Mouse (Mus musculus) adrenal gland, adult 8-10 months (tissue): Measurements from ENCODE around the gene Dcps. TPM values are rescaled to one million over a fixed set of nuclear protein-coding genes. Genes with fewer than 3 reads are reported as not detected.

Experiments used
- DNase-seq: peaks from one replicate; pipeline ENCODE4 v3.0.0; 2022
- total RNA-seq, 4 experiments: library from RNA; stranded (reverse); gene quantifications; 2 replicates each; pipeline ENCODE4 v1.2.4; 2022

Dcps gene
- total RNA-seq, 4 experiments from 2014 or later = 23.6 to 34.1 (median 29.9) TPM

DNA sequence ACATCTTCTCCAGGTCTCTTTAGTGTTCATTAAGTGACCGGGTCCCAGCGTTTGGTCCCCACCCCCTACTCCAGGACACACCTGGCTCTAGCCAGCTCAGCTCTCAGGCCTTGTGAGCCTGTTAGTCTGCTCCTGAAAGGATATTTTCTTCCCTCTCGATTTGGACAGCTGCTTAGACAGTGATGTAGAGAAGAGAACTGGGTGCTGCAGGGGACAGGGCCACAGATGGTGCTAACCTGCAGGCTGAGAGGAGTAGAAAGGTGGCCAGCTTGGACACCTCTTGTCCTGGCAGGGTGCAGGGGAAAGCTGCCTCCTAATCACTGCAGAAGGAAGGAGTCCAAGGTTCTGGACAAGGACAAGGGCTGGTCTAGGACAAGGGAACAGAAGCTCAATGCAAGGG, 67.8 kb downstream of the Dcps start:
- no peak for DNase-seq

DNA sequence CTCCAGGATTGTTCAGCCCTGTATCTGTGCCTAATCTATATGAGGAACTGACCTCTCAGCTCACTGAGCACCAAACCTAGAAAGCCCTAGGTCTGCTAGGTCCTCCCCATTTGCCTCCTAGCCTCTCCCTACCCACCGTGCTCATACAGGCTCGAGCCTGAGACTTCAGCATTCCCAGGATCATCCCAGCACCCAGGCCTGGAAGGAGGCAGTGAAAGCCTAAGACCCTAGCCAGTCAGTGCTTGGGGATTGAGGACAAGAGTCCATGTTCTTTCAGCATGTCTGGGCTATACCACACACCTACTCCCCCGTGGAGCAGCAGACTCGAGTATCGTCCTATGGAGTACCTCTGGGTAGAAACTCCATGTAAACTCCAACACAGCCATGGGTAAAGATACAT, 68.5 kb downstream of the Dcps start:
- no peak for DNase-seq

DNA sequence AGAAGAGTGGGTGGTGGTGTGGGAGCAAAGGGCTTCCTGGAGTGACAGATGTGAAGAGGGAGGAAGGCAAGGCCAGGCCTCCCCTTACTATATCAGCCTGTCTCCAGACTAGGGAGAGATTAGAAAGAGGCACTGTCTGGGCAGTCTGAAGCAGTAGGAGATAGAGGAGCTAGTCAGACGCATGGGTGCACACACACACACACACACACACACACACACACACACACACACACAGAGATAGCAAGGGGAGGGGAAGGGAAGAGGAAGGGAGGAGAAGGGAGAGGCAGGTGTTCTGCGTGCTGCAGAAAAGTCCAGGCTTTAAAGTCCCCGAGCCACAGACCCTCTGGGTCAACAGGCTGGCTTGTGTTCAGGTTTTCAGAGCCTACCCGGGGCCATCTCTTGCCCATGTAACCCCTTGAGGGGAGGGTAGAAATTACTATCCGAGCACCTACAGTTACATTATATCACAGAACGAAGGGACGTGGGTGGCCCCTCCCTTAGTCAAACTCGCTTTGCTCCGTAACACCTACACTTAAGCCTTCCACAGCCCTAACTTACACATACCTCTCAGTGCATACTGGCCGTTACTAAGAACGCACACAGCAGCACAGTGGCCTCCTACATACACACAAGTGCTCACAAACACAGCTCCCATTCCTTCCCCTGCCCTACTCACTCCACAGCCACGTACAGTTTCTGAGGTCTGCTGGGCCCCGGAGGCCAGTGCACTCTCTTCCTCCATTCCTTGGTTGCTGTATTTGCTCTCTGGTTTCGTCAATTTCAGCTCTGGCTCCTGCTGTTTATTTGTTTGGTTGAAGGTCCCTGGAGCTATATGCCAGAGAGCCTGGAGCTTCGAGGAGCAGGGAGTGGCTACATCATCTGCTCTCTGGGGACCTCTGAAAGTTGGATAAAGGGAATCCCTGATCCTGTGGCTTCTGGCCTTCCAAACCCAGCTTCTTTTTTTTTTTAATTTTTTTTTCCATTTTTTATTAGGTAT, 69.7 kb downstream of the Dcps start:
- no peak for DNase-seq

DNA sequence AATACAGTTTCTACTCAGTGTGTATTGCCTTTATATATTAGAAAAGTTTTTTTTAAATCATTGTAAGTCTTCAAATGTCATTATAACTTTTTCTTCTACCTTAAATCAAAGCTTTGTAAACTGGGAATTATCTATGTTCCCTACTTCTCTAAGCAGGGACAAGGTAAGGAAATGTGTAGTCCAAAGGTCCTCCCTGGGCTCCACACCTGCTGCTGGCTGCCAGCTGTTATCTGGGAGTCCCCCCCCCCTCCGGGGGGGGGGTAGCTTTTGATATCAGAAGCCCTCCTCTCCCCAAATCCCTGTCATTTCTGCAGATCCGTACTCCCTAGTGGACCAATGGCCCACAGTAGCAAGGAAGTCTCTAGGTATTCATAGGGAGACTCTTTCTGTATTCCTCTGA, 70.4 kb downstream of the Dcps start:
- DNase-seq = no peak

DNA sequence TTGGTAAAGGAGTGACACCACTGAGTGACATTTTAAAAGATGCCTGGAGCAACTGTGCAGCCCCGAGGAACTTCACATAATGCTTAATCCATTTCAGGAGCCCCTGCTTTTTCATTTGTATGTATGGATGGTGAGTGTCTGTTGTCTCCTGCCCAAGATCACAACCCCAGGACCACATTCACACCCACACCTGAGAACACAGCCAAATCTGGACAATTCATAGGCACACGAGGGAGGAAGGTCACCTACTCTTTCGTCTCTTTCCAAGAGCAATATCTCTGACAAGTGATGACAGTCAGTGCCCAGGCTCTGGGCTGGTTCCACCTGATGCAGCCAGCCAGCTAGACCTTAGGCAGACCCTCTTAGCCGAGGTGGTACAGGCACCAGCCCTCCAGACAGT, 71.2 kb downstream of the Dcps start:
- DNase-seq = no peak

DNA sequence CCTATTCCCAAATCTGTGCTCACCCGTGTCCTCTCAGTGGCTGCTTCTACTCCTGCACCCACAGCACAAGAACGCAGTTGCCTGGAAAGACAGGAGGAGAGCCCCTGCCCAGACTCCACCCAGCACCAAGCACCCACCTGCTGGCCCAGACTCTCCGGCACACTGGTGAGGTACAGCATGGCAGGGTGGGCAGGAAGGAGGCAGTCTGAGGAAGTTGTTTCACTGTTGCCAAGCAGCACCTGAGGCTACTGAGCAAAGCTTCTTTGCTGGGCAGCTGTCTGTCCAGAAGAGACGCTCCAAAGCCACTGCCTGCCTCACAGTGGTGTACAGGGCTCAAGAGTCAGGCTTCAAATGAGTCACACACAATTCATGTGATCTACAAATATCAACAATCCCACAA, 77.1 kb downstream of the Dcps start:
- DNase-seq = no peak

DNA sequence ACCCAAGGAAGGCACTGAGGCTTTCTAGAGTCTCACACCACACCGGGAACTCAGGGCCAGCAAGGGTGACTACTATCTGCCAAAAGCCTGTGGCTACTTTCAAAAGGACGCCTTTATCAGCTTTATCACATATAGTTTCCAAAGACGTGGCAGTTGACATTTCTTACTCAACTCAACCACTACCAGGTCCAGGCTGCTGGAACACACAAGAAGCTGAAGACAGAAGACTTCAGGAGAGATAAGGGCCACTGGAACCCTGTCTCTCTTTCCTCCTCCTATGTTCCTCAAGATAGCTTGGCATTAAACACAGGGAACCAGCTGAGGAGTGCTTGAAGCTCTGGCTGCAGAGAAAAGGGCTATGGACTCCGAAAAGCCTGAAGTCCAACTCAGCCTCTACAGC, 78.0 kb downstream of the Dcps start:
- no peak for DNase-seq

DNA sequence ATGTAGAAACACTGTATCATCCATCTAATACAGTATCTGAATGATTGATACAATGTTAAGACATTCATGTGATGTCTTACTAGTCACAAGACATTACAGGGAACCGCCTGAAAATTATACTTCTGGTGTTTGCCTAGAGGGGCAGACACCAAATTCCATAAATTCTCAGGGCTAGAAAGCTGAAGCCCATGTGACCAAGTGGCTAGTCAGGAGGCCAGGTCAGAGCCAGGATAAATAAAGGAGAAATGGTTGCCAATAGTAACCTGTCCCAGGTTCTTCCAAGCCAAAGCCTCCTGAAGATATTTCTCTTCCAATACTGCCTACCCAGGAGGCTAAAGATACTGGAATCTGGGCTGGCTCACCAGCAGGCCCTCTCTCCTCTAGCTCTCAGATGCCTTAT, 80.1 kb downstream of the Dcps start:
- no peak for DNase-seq

DNA sequence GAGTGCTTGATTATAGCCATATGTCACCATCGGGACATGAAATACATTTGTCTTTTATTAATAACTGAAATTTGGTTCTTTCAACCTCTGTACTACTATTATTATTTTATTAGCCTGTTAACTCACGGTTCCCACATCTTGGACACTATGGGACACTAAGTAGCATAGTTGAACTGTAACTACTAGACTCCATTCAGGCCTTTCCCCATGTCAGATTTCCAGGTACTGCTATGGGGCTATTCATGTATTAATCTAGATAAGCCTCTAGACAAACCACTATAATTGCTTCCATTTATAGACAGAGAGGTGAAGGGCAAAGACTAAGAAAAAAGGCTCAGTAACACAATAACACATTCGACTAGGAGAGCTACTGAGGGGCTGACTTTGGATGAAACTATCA, 82.5 kb downstream of the Dcps start:
- no peak for DNase-seq

DNA sequence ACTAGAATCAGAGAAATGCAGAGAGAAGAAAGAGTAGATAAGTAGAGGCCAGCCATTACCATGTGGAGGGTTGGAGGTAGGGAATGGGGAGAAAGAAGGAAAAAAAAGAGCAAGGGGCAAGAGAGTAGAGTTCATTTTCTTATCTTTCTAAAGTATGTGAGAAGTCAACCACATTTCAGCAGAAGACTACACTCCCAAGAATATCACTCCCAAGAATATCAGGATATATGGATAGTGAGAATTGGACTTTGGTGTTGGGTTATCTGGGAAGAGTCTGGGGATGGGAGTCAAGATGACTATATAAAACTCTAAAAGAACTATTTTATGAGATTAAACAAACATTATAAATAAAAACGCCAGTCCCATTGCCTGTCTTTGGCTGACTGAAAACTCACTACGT, 83.0 kb downstream of the Dcps start:
- DNase-seq = no peak

Other genes with a start within 250 kb of the Dcps start
- gene St3gal4, start 56.8 kb downstream of the Dcps start, total RNA-seq = 10 to 100 TPM; 32.8 to 55.5 (median 44.3) TPM
- gene Srpr, start 24.1 kb upstream of the Dcps start, total RNA-seq = 100 to 1,000 TPM; 140 to 169 (median 165) TPM
- 1 to 10 TPM; 6.1 to 9.6 (median 6.5) TPM for gene Tirap, start 24.2 kb upstream of the Dcps start, total RNA-seq
- 10 to 100 TPM; 48.5 to 62.4 (median 56.3) TPM for gene Foxred1, start 35.0 kb upstream of the Dcps start, total RNA-seq
- gene Fam118b, start 91.7 kb upstream of the Dcps start, total RNA-seq = 10 to 100 TPM in 3 of 4 experiments, 1 to 10 TPM in 1; 9.5 to 18.4 (median 15.5) TPM
- gene Rpusd4, start 91.8 kb upstream of the Dcps start, total RNA-seq = 10 to 100 TPM; 20.4 to 26.9 (median 22.4) TPM
- 10 to 100 TPM; 11.2 to 15.8 (median 12.5) TPM for gene Cdon, start 245.1 kb upstream of the Dcps start, total RNA-seq